Mouse (Mus musculus) embryonic facial prominence, embryonic 14.5 days (tissue): ENCODE measurements around the gene 1700037C18Rik. TPM values are rescaled to one million over a fixed set of nuclear protein-coding genes. Genes with fewer than 3 reads are reported as not detected.

Experiments
- ATAC-seq: fragments of 200-750 bp; cut with Nextera tagmentation; 2 replicates; pipeline ENCODE4 v1.8.0; 2017; ENCODE audit warnings: low read depth, moderate number of reproducible peaks, moderate TSS enrichment
- DNase-seq: peaks from one replicate; pipeline ENCODE4 v3.0.0-alpha.2; 2015; ENCODE audit warnings: low spot score
- H3K27ac ChIP-seq: fragments of 300-500 bp; sonication (generic); replicated peaks from 2 replicates; pipeline ENCODE4 v1.5.1; 2014; ENCODE audit warnings: low read depth, mild to moderate bottlenecking, low read length, moderate library complexity
- H3K27me3 ChIP-seq: fragments of 300-500 bp; sonication (generic); replicated peaks from 2 replicates; pipeline ENCODE4 v1.6.1; 2014; ENCODE audit warnings: low read length; ENCODE audit not compliant: control insufficient read depth, insufficient read depth
- H3K36me3 ChIP-seq: fragments of 300-500 bp; sonication (generic); 2 replicates; pipeline ENCODE4 v1.6.1; 2014; ENCODE audit warnings: low read length, mixed read lengths; ENCODE audit not compliant: control insufficient read depth, insufficient read depth
- H3K4me1 ChIP-seq: fragments of 300-500 bp; sonication (generic); 2 replicates; pipeline ENCODE4 v1.6.1; 2014; ENCODE audit warnings: antibody characterized with exemption, low read length; ENCODE audit not compliant: control insufficient read depth, insufficient read depth
- H3K4me2 ChIP-seq: fragments of 300-500 bp; sonication (generic); 2 replicates; pipeline ENCODE4 v1.6.1; 2014; ENCODE audit warnings: low read depth, mild to moderate bottlenecking, low read length, moderate library complexity, mixed read lengths
- H3K4me3 ChIP-seq: fragments of 300-500 bp; sonication (generic); 2 replicates; pipeline ENCODE4 v1.5.1; 2014; ENCODE audit warnings: low read depth, mild to moderate bottlenecking, low read length
- H3K9ac ChIP-seq: fragments of 300-500 bp; sonication (generic); 2 replicates; pipeline ENCODE4 v1.6.1; 2014; ENCODE audit warnings: low read depth, mild to moderate bottlenecking, low read length, moderate library complexity, mixed read lengths
- H3K9me3 ChIP-seq: fragments of 300-500 bp; sonication (generic); 2 replicates; pipeline ENCODE4 v1.6.1; 2016; ENCODE audit warnings: low read length; ENCODE audit not compliant: control insufficient read depth
- WGBS: fragments of 180-500 bp; shearing (Covaris S2); extraction: QIAGEN DNeasy Blood & Tissue Kit; methylation state at CpG from one replicate; pipeline ENCODE4 v1.1.7; 2014; 5-methylcytosine and 5-hydroxymethylcytosine counted together
- polyA plus RNA-seq: library from polyadenylated mRNA; unstranded; fragments of >200 nt; fragmentation: Nextera tagmentation; extraction: Ambion mirVana; gene quantifications from 2 replicates; pipeline ENCODE4 v1.2.1, GENCODE M21; 2014

The 1700037C18Rik gene
- polyA plus RNA-seq, 1 experiment from 2014 or later, result 8.1 TPM

GRCm38 (mm10) chr16:3885065-3885670, 23.3 kb downstream of the 1700037C18Rik start:
- no peaks in the 10 kb centered on the region for H3K9me3 ChIP-seq
- peak overlapping the region; percentile 71 for H3K4me2 ChIP-seq
- ATAC-seq (no peak), DNase-seq (peak; percentile 23)
- no peaks in the 10 kb centered on the region for H3K4me1 ChIP-seq
- WGBS, result 5% methylated on average over 8 of the region's 10 CpGs
- peak overlapping the region; percentile 83 for H3K27ac ChIP-seq
- no peaks in the 10 kb centered on the region for H3K36me3 ChIP-seq
- H3K27me3 ChIP-seq, result no peaks in the 10 kb centered on the region
- peak overlapping the region; percentile 91 for H3K9ac ChIP-seq
- peak overlapping the region; percentile 95 for H3K4me3 ChIP-seq

GRCm38 (mm10) chr16:3884201-3885064, 24.1 kb downstream of the 1700037C18Rik start, which contains the start of the genes Zfp597 and Gm20695:
Gene Zfp597, minus strand, starts transcription at chr16:3884561.
Gene Gm20695, plus strand, starts transcription at chr16:3884648.
- peak within 1 kb of the TSS; percentile 71 for H3K4me2 ChIP-seq
- H3K27me3 ChIP-seq, result no peaks in the 10 kb centered on the region
- H3K27ac ChIP-seq, result peak within 1 kb of the TSS; percentile 83
- under 1% methylated on average over 42 of the region's 88 CpGs for WGBS
- peak; percentile 99 for ATAC-seq
- peak; percentile 97 for DNase-seq
- no peaks in the 10 kb centered on the region for H3K4me1 ChIP-seq
- H3K4me3 ChIP-seq, result peak within 1 kb of the TSS; percentile 95
- no peaks in the 10 kb centered on the region for H3K36me3 ChIP-seq
- H3K9me3 ChIP-seq, result no peaks in the 10 kb centered on the region
- peak within 1 kb of the TSS; percentile 91 for H3K9ac ChIP-seq

- ATAC-seq (no peak), DNase-seq (no peak)
- WGBS, result 91% methylated on average over 4 of the region's 4 CpGs
- H3K27me3 ChIP-seq, result no peaks in the 10 kb centered on the region
- no peak overlapping the region for H3K4me2 ChIP-seq
- H3K4me3 ChIP-seq, result no peak overlapping the region
- H3K9me3 ChIP-seq, result no peaks in the 10 kb centered on the region
- 0 out of 2 replicates have a peak, but pooled peaks cover 7% of the 10 kb centered on the region for H3K36me3 ChIP-seq
- peaks cover 10% of the 10 kb centered on the region; the same call in 1 of the 2 replicates for H3K4me1 ChIP-seq
- H3K9ac ChIP-seq, result no peak overlapping the region
- H3K27ac ChIP-seq, result no peak overlapping the region
Measured at GRCm38 (mm10) chr16:3876346-3876745, 32.1 kb downstream of the 1700037C18Rik start.

- 0 out of 2 replicates have a peak within 1 kb of the TSS, but pooled peaks have one; percentile 55 for H3K27ac ChIP-seq
- WGBS, result 5% methylated on average over 47 of the region's 47 CpGs
- peak; percentile 99 for ATAC-seq
- peaks cover 12% of the 10 kb centered on the region; the same call in 1 of the 2 replicates for H3K4me1 ChIP-seq
- no peaks in the 10 kb centered on the region for H3K9me3 ChIP-seq
- peak; percentile 97 for DNase-seq
- peak within 1 kb of the TSS; percentile 63 for H3K9ac ChIP-seq
- H3K4me3 ChIP-seq, result peak within 1 kb of the TSS; percentile 63
- peak within 1 kb of the TSS; percentile 79 for H3K4me2 ChIP-seq
- H3K27me3 ChIP-seq, result no peaks in the 10 kb centered on the region
- peaks cover 11% of the 10 kb centered on the region for H3K36me3 ChIP-seq
Measured at GRCm38 (mm10) chr16:3872216-3873047, 36.1 kb downstream of the 1700037C18Rik start, which contains the start of gene Naa60. Gene Naa60, plus strand, starts transcription at chr16:3872375.

GRCm38 (mm10) chr16:3871815-3872214, 36.7 kb downstream of the 1700037C18Rik start:
- DNase-seq, result no peak
- Histone ChIP-seq H3K9ac (peak overlapping the region; percentile 63), H3K9me3 (no peaks in the 10 kb centered on the region), H3K36me3 (peaks cover 11% of the 10 kb centered on the region), H3K27me3 (no peaks in the 10 kb centered on the region), H3K4me3 (peak overlapping the region; percentile 63), H3K4me2 (peak overlapping the region; percentile 79), H3K27ac (no peak overlapping the region), H3K4me1 (peaks cover 12% of the 10 kb centered on the region; the same call in 1 of the 2 replicates)
- WGBS, result 3% methylated on average over 16 of the region's 16 CpGs
- ATAC-seq, result peak; percentile 9; the same call in 1 of the 2 replicates

- DNase-seq (no peak), ATAC-seq (no peak)
- Histone ChIP-seq H3K27me3 (no peaks in the 10 kb centered on the region), H3K9ac (no peak overlapping the region), H3K9me3 (no peaks in the 10 kb centered on the region), H3K4me1 (no peaks in the 10 kb centered on the region), H3K27ac (no peak overlapping the region), H3K4me3 (no peak overlapping the region), H3K36me3 (peaks cover 39% of the 10 kb centered on the region), H3K4me2 (no peak overlapping the region)
- WGBS, result 86% methylated on average over 4 of the region's 4 CpGs
Measured at GRCm38 (mm10) chr16:3859254-3859653, 49.2 kb downstream of the 1700037C18Rik start.

GRCm38 (mm10) chr16:3855776-3856175, 52.7 kb downstream of the 1700037C18Rik start:
- Histone ChIP-seq H3K4me2 (no peak overlapping the region), H3K9me3 (no peaks in the 10 kb centered on the region), H3K36me3 (peaks cover 17% of the 10 kb centered on the region; the same call in 1 of the 2 replicates), H3K9ac (no peak overlapping the region), H3K27ac (no peak overlapping the region), H3K27me3 (no peaks in the 10 kb centered on the region), H3K4me1 (no peaks in the 10 kb centered on the region), H3K4me3 (no peak overlapping the region)
- DNase-seq (no peak), ATAC-seq (no peak)
- WGBS, result 86% methylated on average over 1 of the region's 1 CpGs
